Mouse (Mus musculus) lung, postnatal 0 days (tissue): ENCODE results near the gene Rcvrn.

ENCODE experiments used
- CTCF ChIP-seq: IDR thresholded peaks from 2 replicates; pipeline ENCODE4 v1.5.1; 2016; ENCODE audit warnings: antibody characterized with exemption, mild to moderate bottlenecking
- EP300 ChIP-seq: IDR thresholded peaks from 2 replicates; pipeline ENCODE4 v1.6.1; 2016; ENCODE audit warnings: antibody characterized with exemption, mild to moderate bottlenecking, control low read depth

- TF ChIP-seq CTCF = no peak
- TF ChIP-seq EP300 = no peak
Observed at GRCm38 (mm10) chr11:67653521-67654090, 41.5 kb upstream of the Rcvrn start.
